Mouse (Mus musculus): ENCODE measurements around the gene Zkscan7. TPM values are rescaled to one million over a fixed set of nuclear protein-coding genes. Genes with fewer than 3 reads are reported as not detected.
A peak's percentile ranks its signal among the peaks of the same experiment; 100 is the strongest.
"Not testable (repeated sequence)": the region's sequence is repeated elsewhere in the genome, so short reads cannot be mapped to it uniquely, and the experiment has no call there.

Gene Zkscan7
- 3.1 and 4.0 TPM in 2 replicates for polyA plus RNA-seq (2012; rRNA removed)

- TF ChIP-seq POLR2A (IDR thresholded peaks at IDR 0.05; ENCODE audit: borderline replicate concordance, insufficient read depth, low read length) (no peak), CTCF (IDR thresholded peaks at IDR 0.05; ENCODE audit: borderline replicate concordance, insufficient read depth, low read depth, low read length) (no peak)
- WGBS, result 89% methylated on average over 3 of the region's 3 CpGs
- Histone ChIP-seq H3K27ac (ENCODE audit: insufficient read depth, low read length) (no peak within 1 kb of the TSS), H3K4me1 (ENCODE audit: control insufficient read depth, insufficient read depth, low read length) (no peaks in the 10 kb centered on the region), H3K4me3 (replicated peaks; ENCODE audit: insufficient read depth, low read depth, low read length) (peak within 1 kb of the TSS; percentile 52), H3K27me3 (ENCODE audit: control insufficient read depth, insufficient read depth, low read length) (no peaks in the 10 kb centered on the region)
- DNase-seq, result no peak
Measured at GRCm38 (mm10) chr9:122885385-122885784, at the start of gene Zkscan7. Zkscan7 (plus strand) TSS chr9:122885685.

GRCm38 (mm10) chr9:122836126-122836525, 49.4 kb upstream of the Zkscan7 start:
- Histone ChIP-seq H3K4me3 (replicated peaks; ENCODE audit: insufficient read depth, low read depth, low read length) (no peak overlapping the region), H3K27me3 (ENCODE audit: control insufficient read depth, insufficient read depth, low read length) (no peaks in the 10 kb centered on the region), H3K27ac (ENCODE audit: insufficient read depth, low read length) (peak overlapping the region; percentile 78; the same call in 1 of the 2 replicates), H3K4me1 (ENCODE audit: control insufficient read depth, insufficient read depth, low read length) (peaks cover 9% of the 10 kb centered on the region)
- no peak for DNase-seq
- TF ChIP-seq POLR2A (IDR thresholded peaks at IDR 0.05; ENCODE audit: borderline replicate concordance, insufficient read depth, low read length) (no peak), CTCF (IDR thresholded peaks at IDR 0.05; ENCODE audit: borderline replicate concordance, insufficient read depth, low read depth, low read length) (no peak)
- 71% methylated on average over 9 of the region's 9 CpGs for WGBS

- Histone ChIP-seq H3K27ac (ENCODE audit: insufficient read depth, low read length) (no peak overlapping the region; the same call in 1 of the 2 replicates), H3K4me3 (replicated peaks; ENCODE audit: insufficient read depth, low read depth, low read length) (no peak overlapping the region), H3K27me3 (ENCODE audit: control insufficient read depth, insufficient read depth, low read length) (no peaks in the 10 kb centered on the region), H3K4me1 (ENCODE audit: control insufficient read depth, insufficient read depth, low read length) (peaks cover 9% of the 10 kb centered on the region)
- WGBS, result 12% methylated on average over 6 of the region's 6 CpGs
- no peak for TF ChIP-seq CTCF (IDR thresholded peaks at IDR 0.05; ENCODE audit: borderline replicate concordance, insufficient read depth, low read depth, low read length)
- no peak for TF ChIP-seq POLR2A (IDR thresholded peaks at IDR 0.05; ENCODE audit: borderline replicate concordance, insufficient read depth, low read length)
- peak; percentile 58 to 59 for DNase-seq
Measured at GRCm38 (mm10) chr9:122836790-122837189, 48.7 kb upstream of the Zkscan7 start.

- TF ChIP-seq POLR2A (IDR thresholded peaks at IDR 0.05; ENCODE audit: borderline replicate concordance, insufficient read depth, low read length) (no peak), CTCF (IDR thresholded peaks at IDR 0.05; ENCODE audit: borderline replicate concordance, insufficient read depth, low read depth, low read length) (no peak)
- Histone ChIP-seq H3K4me1 (ENCODE audit: control insufficient read depth, insufficient read depth, low read length) (peaks cover 9% of the 10 kb centered on the region), H3K4me3 (replicated peaks; ENCODE audit: insufficient read depth, low read depth, low read length) (no peak overlapping the region), H3K27me3 (ENCODE audit: control insufficient read depth, insufficient read depth, low read length) (no peaks in the 10 kb centered on the region), H3K27ac (ENCODE audit: insufficient read depth, low read length) (no peak overlapping the region)
- 71% methylated on average over 4 of the region's 4 CpGs for WGBS
- DNase-seq, result no peak
Measured at GRCm38 (mm10) chr9:122837216-122837615, 48.3 kb upstream of the Zkscan7 start.

- no peak for DNase-seq
- 43% methylated on average over 16 of the region's 16 CpGs for WGBS
- Histone ChIP-seq H3K4me3 (replicated peaks; ENCODE audit: insufficient read depth, low read depth, low read length) (no peak overlapping the region), H3K4me1 (ENCODE audit: control insufficient read depth, insufficient read depth, low read length) (peaks cover 9% of the 10 kb centered on the region), H3K27ac (ENCODE audit: insufficient read depth, low read length) (no peak overlapping the region), H3K27me3 (ENCODE audit: control insufficient read depth, insufficient read depth, low read length) (no peaks in the 10 kb centered on the region)
- no peak for TF ChIP-seq POLR2A (IDR thresholded peaks at IDR 0.05; ENCODE audit: borderline replicate concordance, insufficient read depth, low read length)
- no peak for TF ChIP-seq CTCF (IDR thresholded peaks at IDR 0.05; ENCODE audit: borderline replicate concordance, insufficient read depth, low read depth, low read length)
Measured at GRCm38 (mm10) chr9:122837680-122838079, 47.8 kb upstream of the Zkscan7 start.

- TF ChIP-seq CTCF (IDR thresholded peaks at IDR 0.05; ENCODE audit: borderline replicate concordance, insufficient read depth, low read depth, low read length) (no peak), POLR2A (IDR thresholded peaks at IDR 0.05; ENCODE audit: borderline replicate concordance, insufficient read depth, low read length) (no peak)
Measured at GRCm38 (mm10) chr9:122843760-122844159, 41.7 kb upstream of the Zkscan7 start, which contains the start of gene Gm35549. Gm35549 (minus strand) TSS chr9:122844035.

GRCm38 (mm10) chr9:122845621-122846020, 39.9 kb upstream of the Zkscan7 start:
- 80% methylated on average over 3 of the region's 3 CpGs for WGBS
- DNase-seq, result no peak
- Histone ChIP-seq H3K27me3 (ENCODE audit: control insufficient read depth, insufficient read depth, low read length) (no peaks in the 10 kb centered on the region), H3K4me1 (ENCODE audit: control insufficient read depth, insufficient read depth, low read length) (no peaks in the 10 kb centered on the region), H3K4me3 (replicated peaks; ENCODE audit: insufficient read depth, low read depth, low read length) (no peak overlapping the region), H3K27ac (ENCODE audit: insufficient read depth, low read length) (no peak overlapping the region)
- TF ChIP-seq CTCF (IDR thresholded peaks at IDR 0.05; ENCODE audit: borderline replicate concordance, insufficient read depth, low read depth, low read length), result no peak
- no peak for TF ChIP-seq POLR2A (IDR thresholded peaks at IDR 0.05; ENCODE audit: borderline replicate concordance, insufficient read depth, low read length)

More at GRCm38 (mm10) chr9:122843760-122844159, 41.7 kb upstream of the Zkscan7 start, which contains the start of gene Gm35549:
- Histone ChIP-seq H3K4me1 (ENCODE audit: control insufficient read depth, insufficient read depth, low read length) (no peaks in the 10 kb centered on the region), H3K4me3 (replicated peaks; ENCODE audit: insufficient read depth, low read depth, low read length) (no peak within 1 kb of the TSS), H3K27me3 (ENCODE audit: control insufficient read depth, insufficient read depth, low read length) (no peaks in the 10 kb centered on the region), H3K27ac (ENCODE audit: insufficient read depth, low read length) (no peak within 1 kb of the TSS)
- 45% methylated on average over 3 of the region's 3 CpGs for WGBS
- DNase-seq, result no peak

- no peak for TF ChIP-seq CTCF (IDR thresholded peaks at IDR 0.05; ENCODE audit: borderline replicate concordance, insufficient read depth, low read depth, low read length)
- no peak for TF ChIP-seq POLR2A (IDR thresholded peaks at IDR 0.05; ENCODE audit: borderline replicate concordance, insufficient read depth, low read length)
- peak in 1 of 2 experiments; percentile 42 for DNase-seq
- no peaks in the 10 kb centered on the region for H3K27me3 ChIP-seq (ENCODE audit: control insufficient read depth, insufficient read depth, low read length)
- no peak overlapping the region for H3K27ac ChIP-seq (ENCODE audit: insufficient read depth, low read length)
- H3K4me1 ChIP-seq (ENCODE audit: control insufficient read depth, insufficient read depth, low read length), result no peaks in the 10 kb centered on the region
- H3K4me3 ChIP-seq (replicated peaks; ENCODE audit: insufficient read depth, low read depth, low read length), result no peak overlapping the region
Measured at GRCm38 (mm10) chr9:122846156-122846555, 39.3 kb upstream of the Zkscan7 start.

GRCm38 (mm10) chr9:122847811-122848311, 37.6 kb upstream of the Zkscan7 start:
- not testable (repeated sequence) for H3K27me3 ChIP-seq (ENCODE audit: control insufficient read depth, insufficient read depth, low read length); DNase-seq; H3K4me3 ChIP-seq (replicated peaks; ENCODE audit: insufficient read depth, low read depth, low read length); H3K27ac ChIP-seq (ENCODE audit: insufficient read depth, low read length); H3K4me1 ChIP-seq (ENCODE audit: control insufficient read depth, insufficient read depth, low read length)
- WGBS, result 89% methylated on average over 8 of the region's 8 CpGs
